Mouse (Mus musculus) adrenal gland (tissue): ENCODE measurements around the gene Sptbn1.
"Not testable (repeated sequence)": the region's sequence is repeated elsewhere in the genome, so short reads cannot be mapped to it uniquely, and the experiment has no call there.

Experiments used
- intact Hi-C: fragments of 180-260 bp; cut with DNase I; formaldehyde crosslinking; loops from one replicate; pipeline ENCODE4 v1.15.1; 2025

Gene Sptbn1

DNA sequence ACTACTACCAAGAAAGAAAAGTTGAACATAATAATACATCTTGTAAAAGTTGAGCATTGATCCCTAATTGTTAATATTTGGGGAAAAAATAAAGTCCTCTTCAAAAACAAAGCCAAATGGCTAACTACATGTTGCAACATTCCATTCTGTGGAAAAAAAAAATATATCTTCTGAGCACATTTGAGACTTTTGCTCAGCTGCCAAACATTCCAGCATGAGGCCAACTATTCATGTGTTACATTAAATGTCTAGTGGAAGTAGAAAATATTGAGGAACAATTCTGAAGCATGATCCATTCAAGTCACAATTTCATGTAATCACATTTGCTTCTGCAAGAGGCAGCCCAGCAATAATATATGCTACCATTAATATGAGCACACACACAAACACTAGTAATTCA lies 10.9 kb downstream of the Sptbn1 start:
- intact Hi-C loops, result no loop called here

GRCm38 (mm10) chr11:30256491-30256890 lies 11.5 kb downstream of the Sptbn1 start:
- intact Hi-C loops, result no loop called here

- intact Hi-C loops, result not testable (repeated sequence)
Observed at GRCm38 (mm10) chr11:30255211-30255610, 12.8 kb downstream of the Sptbn1 start.

- intact Hi-C loops, result no loop called here
Observed at GRCm38 (mm10) chr11:30251294-30251904, 16.6 kb downstream of the Sptbn1 start.

GRCm38 (mm10) chr11:30249452-30250016 lies 18.4 kb downstream of the Sptbn1 start:
- intact Hi-C loops, result no loop called here

- intact Hi-C loops, result no loop called here
Observed at GRCm38 (mm10) chr11:30247106-30247505, 20.9 kb downstream of the Sptbn1 start.

- intact Hi-C loops, result no loop called here
Observed at GRCm38 (mm10) chr11:30246161-30246560, 21.8 kb downstream of the Sptbn1 start.

DNA sequence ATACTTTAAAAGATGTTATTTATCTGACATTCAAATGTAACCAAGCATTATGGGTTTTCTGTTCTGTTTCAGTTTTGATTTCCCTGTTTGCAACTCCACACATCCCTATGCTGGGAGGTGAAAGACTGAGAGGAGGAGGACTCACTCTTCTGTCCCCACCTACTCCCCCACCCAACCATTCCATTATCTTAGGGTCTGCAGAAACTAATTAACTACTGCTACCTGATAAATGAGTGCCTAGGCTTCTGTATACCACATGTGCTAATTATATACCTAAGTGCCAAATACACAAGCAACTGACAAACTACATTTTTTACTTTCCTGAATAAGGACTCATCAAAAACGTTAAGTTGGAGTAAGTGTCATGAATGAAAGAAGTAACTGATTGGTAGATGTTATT lies 23.8 kb downstream of the Sptbn1 start:
- intact Hi-C loops, result no loop called here

GRCm38 (mm10) chr11:30243591-30243990 lies 24.4 kb downstream of the Sptbn1 start:
- intact Hi-C loops, result no loop called here

DNA sequence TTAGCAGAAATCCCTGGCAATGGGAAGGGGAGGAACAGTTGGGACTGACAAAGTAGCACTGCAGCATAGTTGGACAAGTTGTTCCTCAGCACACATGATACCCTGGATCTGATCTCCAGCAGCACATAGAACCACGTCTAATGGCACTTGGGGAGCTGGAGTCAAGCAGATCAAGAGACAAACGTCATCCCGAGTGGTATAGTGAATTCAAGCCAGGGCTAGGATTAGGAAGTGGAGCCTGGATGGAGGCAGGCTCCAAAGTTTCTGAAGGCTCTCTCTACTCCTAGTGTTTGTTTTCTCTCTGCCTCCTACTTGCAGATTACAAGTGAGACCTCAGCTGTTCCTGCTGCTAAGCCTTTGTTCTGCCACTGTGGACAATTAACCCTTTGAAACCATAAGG lies 27.1 kb downstream of the Sptbn1 start:
- intact Hi-C loops, result no loop called here

DNA sequence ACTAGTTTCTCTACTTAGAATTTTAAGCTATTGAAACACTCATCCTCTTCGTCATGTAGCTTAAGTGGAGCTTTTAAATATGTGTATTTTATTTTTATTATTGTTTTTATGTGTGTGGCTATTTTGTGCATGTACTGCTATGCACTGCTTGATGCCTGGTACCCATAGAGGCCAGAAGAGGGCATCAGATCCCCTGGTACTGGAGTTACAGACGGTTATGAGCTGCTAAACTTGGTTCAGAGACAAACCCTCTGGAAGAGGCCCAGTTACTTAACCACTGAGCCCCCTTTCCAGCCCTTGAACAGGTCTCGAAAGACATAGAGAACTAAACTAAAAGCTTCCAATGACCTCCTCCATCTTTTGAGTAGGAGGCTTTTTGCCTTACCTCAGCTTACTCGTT lies 30.0 kb downstream of the Sptbn1 start:
- intact Hi-C loops, result loop anchor here (5.0 kb wide), 1 partner anchor 419 kb away; no protein-coding TSS in a partner anchor

GRCm38 (mm10) chr11:30236681-30237242 lies 31.2 kb downstream of the Sptbn1 start:
- intact Hi-C loops, result loop anchor here (5.0 kb wide), 1 partner anchor 421 kb away; no protein-coding TSS in a partner anchor

- intact Hi-C loops, result loop anchor here (5.0 kb wide), 1 partner anchor 422 kb away; no protein-coding TSS in a partner anchor
Observed at GRCm38 (mm10) chr11:30235666-30236065, 32.3 kb downstream of the Sptbn1 start.

DNA sequence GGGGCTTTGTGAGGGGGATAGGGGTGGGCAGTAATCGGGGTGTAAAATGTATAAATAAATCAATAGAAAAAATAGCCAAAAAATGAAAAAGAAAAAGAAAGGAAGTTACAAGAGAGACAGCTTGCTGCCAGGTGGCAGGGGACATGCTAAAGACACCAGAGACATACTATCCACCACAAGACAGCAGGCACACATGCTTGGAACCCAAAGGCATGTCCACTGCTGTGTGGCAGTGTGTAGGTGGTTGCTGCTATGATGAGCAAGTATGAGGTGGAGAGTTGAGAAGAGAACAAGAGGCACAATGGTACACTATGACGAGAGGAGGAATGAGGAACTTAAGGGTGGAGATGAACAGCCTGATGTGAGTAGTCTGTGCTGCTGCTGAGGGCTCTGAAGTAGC lies 32.8 kb downstream of the Sptbn1 start:
- intact Hi-C loops, result loop anchor here (5.0 kb wide), 1 partner anchor 422 kb away; no protein-coding TSS in a partner anchor

DNA sequence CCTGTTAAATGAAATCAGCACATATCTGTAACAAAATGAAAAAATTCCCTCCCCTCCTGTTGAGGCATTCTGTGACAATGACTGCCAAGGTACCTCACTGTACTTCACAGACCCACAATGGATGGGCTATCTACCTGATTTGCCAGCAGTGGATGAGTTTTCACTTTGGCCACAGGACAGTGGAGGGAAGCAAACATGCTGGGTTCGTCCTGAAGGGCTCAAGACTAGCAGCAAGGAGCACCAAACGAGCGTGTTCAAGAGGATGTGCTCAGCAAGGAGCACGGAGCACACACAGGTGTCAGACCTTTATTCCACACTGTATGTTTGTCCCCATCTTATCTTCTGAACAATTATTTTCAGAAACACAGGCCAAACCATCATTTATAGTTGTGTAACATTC lies 34.0 kb downstream of the Sptbn1 start:
- intact Hi-C loops, result no loop called here

DNA sequence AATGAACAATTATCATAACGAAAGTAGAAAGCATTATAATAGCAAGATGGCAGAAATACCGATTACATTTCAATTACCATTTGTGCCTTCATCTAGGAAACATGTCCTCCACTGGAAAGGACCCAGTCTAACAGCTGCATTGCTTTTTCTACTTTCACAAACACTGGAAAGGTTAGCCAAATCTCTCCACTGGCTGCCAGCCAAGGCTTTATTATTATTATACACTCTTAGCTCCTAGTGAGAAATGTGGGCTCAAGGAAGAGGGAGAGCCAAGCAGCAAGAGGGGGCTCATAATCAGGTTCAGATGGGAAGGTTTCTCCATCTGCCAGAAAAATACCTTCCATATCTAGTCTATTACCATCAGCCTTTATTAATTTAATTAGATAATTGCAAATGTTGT lies 35.9 kb downstream of the Sptbn1 start:
- intact Hi-C loops, result no loop called here

GRCm38 (mm10) chr11:30231336-30231735 lies 36.6 kb downstream of the Sptbn1 start:
- intact Hi-C loops, result no loop called here

- intact Hi-C loops, result no loop called here
Observed at GRCm38 (mm10) chr11:30230330-30230771, 37.6 kb downstream of the Sptbn1 start.

DNA sequence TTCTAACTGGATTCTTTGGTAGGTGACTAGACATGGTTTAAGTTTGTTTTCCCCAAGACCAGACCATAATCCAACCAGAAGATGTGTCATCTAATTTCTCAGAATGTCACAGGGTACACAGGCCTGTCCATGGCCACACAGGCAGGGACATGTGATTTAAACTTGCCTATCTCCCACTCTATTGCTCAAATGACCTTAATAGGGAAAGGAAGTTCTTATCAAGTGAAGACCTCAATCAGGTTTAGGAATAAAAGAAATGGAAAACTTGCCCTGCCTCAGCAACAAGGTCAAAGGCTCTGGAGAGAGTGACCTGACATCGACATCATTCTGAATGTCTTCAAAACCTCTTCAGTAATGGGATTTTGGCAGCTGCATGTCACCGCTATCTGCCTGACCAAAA lies 41.2 kb downstream of the Sptbn1 start:
- intact Hi-C loops, result no loop called here

GRCm38 (mm10) chr11:30224599-30224998 lies 43.4 kb downstream of the Sptbn1 start:
- intact Hi-C loops, result loop anchor here (5.0 kb wide), 1 partner anchor 82 kb away; no protein-coding TSS in a partner anchor

DNA sequence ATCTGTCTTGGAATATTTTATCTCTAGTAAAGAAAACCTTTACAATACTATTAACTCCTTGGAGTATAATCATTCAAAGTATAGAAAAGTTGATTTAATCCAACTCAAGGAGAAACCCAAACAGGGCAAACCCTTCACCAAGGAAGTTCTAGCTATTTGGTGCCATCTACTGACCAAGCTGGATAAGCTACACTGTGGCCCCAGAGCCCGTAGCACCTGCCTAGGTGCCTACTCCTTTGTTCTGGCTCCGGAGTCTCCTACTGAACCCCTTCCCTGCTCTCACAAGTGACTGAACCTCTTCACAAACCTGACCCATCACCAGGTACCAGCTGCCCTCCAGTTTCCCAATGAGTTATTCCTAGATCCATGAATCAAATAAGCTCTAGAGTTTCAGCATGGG lies 45.3 kb downstream of the Sptbn1 start:
- intact Hi-C loops, result loop anchor here (5.0 kb wide), 1 partner anchor 80 kb away; no protein-coding TSS in a partner anchor

DNA sequence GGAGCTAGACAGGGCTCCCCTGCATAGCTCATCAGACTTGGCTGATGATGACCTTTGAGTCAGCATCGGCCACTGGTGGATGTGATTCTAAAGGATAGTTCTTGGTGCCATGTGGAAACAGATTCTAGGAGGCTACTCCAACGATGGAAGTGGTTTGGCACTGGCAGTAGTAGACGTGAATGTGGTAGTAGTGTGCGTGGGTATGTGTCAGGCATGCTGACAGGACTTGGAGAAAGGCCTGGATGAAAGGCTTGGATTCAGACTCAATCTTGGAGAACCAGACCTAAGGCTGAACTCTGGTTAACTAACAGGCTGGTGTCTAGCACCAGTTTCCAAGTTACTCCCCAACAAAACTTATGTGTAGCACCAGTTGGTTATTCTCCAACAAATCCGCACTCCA lies 46.9 kb downstream of the Sptbn1 start:
- intact Hi-C loops, result loop anchor here (5.0 kb wide), 1 partner anchor 79 kb away; no protein-coding TSS in a partner anchor

GRCm38 (mm10) chr11:30218386-30218785 lies 49.6 kb downstream of the Sptbn1 start:
- intact Hi-C loops, result no loop called here
